Mouse (Mus musculus) forebrain, embryonic 15.5 days (tissue): ENCODE data around the gene Nup133. TPM values are rescaled to one million over a fixed set of nuclear protein-coding genes. Genes with fewer than 3 reads are reported as not detected.
"Not testable (repeated sequence)": the region's sequence is repeated elsewhere in the genome, so short reads cannot be mapped to it uniquely, and the experiment has no call there.

ENCODE experiments used
- ATAC-seq: fragments of 200-750 bp; cut with Nextera tagmentation; replicated peaks from 2 replicates; pipeline ENCODE4 v1.8.0; 2017; ENCODE audit warnings: mild to moderate bottlenecking, moderate TSS enrichment, moderate library complexity
- H3K27ac ChIP-seq: fragments of 300-500 bp; sonication (generic); replicated peaks from 2 replicates; pipeline ENCODE4 v1.5.1; 2015; ENCODE audit warnings: mild to moderate bottlenecking, inconsistent platforms
- H3K27me3 ChIP-seq: fragments of 300-500 bp; sonication (generic); 2 replicates; pipeline ENCODE4 v1.6.1; 2015; ENCODE audit warnings: inconsistent platforms
- H3K36me3 ChIP-seq: fragments of 300-500 bp; sonication (generic); 2 replicates; pipeline ENCODE4 v1.6.1; 2015; ENCODE audit warnings: mild to moderate bottlenecking, inconsistent platforms
- H3K4me1 ChIP-seq: fragments of 300-500 bp; sonication (generic); 2 replicates; pipeline ENCODE4 v1.6.1; 2015; ENCODE audit warnings: inconsistent platforms
- H3K4me2 ChIP-seq: fragments of 300-500 bp; sonication (generic); replicated peaks from 2 replicates; pipeline ENCODE4 v1.6.1; 2015; ENCODE audit warnings: mild to moderate bottlenecking, inconsistent platforms
- H3K4me3 ChIP-seq: fragments of 300-500 bp; sonication (generic); 2 replicates; pipeline ENCODE4 v1.5.1; 2015; ENCODE audit warnings: mild to moderate bottlenecking, inconsistent platforms
- H3K9ac ChIP-seq: fragments of 300-500 bp; sonication (generic); replicated peaks from 2 replicates; pipeline ENCODE4 v1.6.1; 2015; ENCODE audit warnings: mild to moderate bottlenecking, inconsistent platforms
- H3K9me3 ChIP-seq: fragments of 300-500 bp; sonication (generic); 2 replicates; pipeline ENCODE4 v1.6.1; 2016; ENCODE audit warnings: inconsistent platforms
- WGBS: fragments of 180-500 bp; shearing (Covaris S2); methylation state at CpG from one replicate; pipeline ENCODE4 v1.1.7; 2015; ENCODE audit warnings: mixed read lengths; 5-methylcytosine and 5-hydroxymethylcytosine counted together
- polyA plus RNA-seq: library from polyadenylated mRNA; unstranded; fragments of >200 nt; fragmentation: Nextera tagmentation; extraction: Ambion mirVana; gene quantifications from 2 replicates; pipeline ENCODE4 v1.2.1, GENCODE M21; 2015

Nup133 gene
- polyA plus RNA-seq, 1 experiment from 2014 or later, result 33.4 TPM

- H3K9ac ChIP-seq, result no peak overlapping the region
Observed at GRCm38 (mm10) chr8:123978926-123979325, 29.9 kb upstream of the Nup133 start.

DNA sequence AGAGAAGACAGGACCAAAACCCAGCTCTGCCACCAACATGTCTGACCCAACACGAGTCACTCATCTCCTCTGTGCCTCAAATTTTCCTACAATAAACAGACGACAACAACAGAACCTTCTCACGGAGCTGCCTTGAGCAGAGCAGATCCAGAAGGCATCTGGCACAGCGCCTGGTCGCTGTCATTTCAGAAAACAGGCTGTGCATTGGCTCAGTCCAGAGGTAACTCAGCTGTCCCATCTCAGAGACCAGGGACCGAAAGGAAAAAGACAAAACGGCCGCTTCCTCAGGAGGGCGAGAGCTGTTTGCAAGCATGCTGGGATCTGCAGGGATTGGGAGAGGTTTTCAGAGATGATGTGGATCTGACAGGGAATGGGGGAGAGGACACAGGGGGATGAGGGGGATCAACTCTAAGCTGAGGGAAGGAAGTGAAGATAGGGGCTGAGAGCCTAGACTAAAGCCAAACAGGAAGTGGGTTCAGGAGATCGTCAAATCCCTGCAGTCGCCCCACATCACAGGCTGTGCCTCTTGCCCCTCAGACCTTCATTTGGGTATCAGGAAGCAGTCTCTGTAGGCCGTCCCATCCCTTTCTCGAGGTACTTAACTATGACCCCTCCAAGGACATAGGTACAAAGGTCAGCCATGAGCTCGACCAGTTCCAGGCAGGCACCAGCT lies 29.2 kb upstream of the Nup133 start:
- no peak for ATAC-seq

More at GRCm38 (mm10) chr8:123978926-123979325, 29.9 kb upstream of the Nup133 start:
- Histone ChIP-seq H3K9me3 (no peaks in the 10 kb centered on the region), H3K36me3 (no peaks in the 10 kb centered on the region), H3K4me2 (no peak overlapping the region), H3K4me3 (no peak overlapping the region), H3K27ac (no peak overlapping the region), H3K27me3 (no peaks in the 10 kb centered on the region), H3K4me1 (peaks cover 27% of the 10 kb centered on the region)
- 87% methylated on average over 8 of the region's 8 CpGs for WGBS
- ATAC-seq, result no peak

GRCm38 (mm10) chr8:123977499-123977898 lies 28.4 kb upstream of the Nup133 start:
- no peak overlapping the region for H3K27ac ChIP-seq
- H3K36me3 ChIP-seq, result no peaks in the 10 kb centered on the region
- 80% methylated on average over 4 of the region's 4 CpGs for WGBS
- peaks cover 23% of the 10 kb centered on the region for H3K4me1 ChIP-seq
- no peak overlapping the region for H3K4me2 ChIP-seq
- H3K9me3 ChIP-seq, result no peaks in the 10 kb centered on the region
- no peak overlapping the region for H3K4me3 ChIP-seq
- no peak for ATAC-seq
- no peaks in the 10 kb centered on the region for H3K27me3 ChIP-seq
- no peak overlapping the region for H3K9ac ChIP-seq

More for the DNA sequence above, 29.2 kb upstream of the Nup133 start:
- H3K4me2 ChIP-seq, result no peak overlapping the region
- 68% methylated on average over 14 of the region's 14 CpGs for WGBS
- no peaks in the 10 kb centered on the region for H3K9me3 ChIP-seq
- H3K9ac ChIP-seq, result no peak overlapping the region
- H3K27me3 ChIP-seq, result no peaks in the 10 kb centered on the region
- H3K36me3 ChIP-seq, result no peaks in the 10 kb centered on the region
- peaks cover 27% of the 10 kb centered on the region for H3K4me1 ChIP-seq
- no peak overlapping the region for H3K4me3 ChIP-seq
- no peak overlapping the region for H3K27ac ChIP-seq

DNA sequence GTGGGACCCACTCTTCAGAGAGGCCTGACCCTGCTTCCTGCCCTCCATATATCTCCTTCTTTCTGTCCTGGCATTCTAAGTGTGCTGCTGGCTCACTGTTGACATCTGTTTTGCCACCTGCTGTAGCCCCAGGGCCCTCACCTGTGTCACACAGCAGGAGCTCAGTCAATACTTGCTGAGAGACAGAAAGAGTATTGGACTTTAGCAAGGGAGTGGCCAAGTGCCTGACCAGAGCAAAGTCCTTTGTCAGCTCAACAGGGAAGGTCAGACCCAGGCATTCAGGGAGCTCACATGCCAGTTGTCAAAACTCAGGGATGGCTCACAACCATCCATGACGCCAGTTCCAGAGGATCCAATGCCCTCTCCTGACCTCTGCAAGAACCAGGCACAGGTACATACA lies 24.4 kb upstream of the Nup133 start:
- ATAC-seq, result no peak
- Histone ChIP-seq H3K4me1 (peaks cover 5% of the 10 kb centered on the region), H3K4me3 (no peak overlapping the region), H3K4me2 (no peak overlapping the region), H3K27ac (no peak overlapping the region), H3K9me3 (no peaks in the 10 kb centered on the region), H3K36me3 (no peaks in the 10 kb centered on the region), H3K9ac (no peak overlapping the region), H3K27me3 (no peaks in the 10 kb centered on the region)
- 94% methylated on average over 1 of the region's 1 CpGs for WGBS

DNA sequence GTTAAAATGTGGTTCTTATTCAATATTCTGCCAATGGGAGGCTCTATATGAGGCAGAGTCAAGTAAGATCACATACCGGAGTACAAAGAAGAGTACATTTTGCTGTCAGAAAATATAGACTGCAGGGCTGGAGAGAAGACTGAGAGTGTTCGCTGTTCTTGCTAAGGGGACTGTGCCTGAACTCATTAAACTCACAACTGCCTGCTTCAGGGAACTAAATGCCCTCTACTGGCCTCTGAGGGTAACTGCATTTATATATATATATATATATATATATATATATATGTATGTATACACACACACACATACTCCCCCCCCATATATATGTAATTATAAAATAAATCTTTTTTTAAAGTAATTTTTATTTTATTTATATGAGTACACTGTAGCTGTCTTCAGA lies 17.8 kb upstream of the Nup133 start:
- Histone ChIP-seq H3K9ac (no peak overlapping the region), H3K4me1 (no peaks in the 10 kb centered on the region), H3K9me3 (no peaks in the 10 kb centered on the region), H3K4me3 (no peak overlapping the region), H3K4me2 (no peak overlapping the region), H3K36me3 (peaks cover 15% of the 10 kb centered on the region; the same call in 1 of the 2 replicates), H3K27ac (no peak overlapping the region), H3K27me3 (no peaks in the 10 kb centered on the region)
- 76% methylated on average over 2 of the region's 2 CpGs for WGBS
- no peak for ATAC-seq

DNA sequence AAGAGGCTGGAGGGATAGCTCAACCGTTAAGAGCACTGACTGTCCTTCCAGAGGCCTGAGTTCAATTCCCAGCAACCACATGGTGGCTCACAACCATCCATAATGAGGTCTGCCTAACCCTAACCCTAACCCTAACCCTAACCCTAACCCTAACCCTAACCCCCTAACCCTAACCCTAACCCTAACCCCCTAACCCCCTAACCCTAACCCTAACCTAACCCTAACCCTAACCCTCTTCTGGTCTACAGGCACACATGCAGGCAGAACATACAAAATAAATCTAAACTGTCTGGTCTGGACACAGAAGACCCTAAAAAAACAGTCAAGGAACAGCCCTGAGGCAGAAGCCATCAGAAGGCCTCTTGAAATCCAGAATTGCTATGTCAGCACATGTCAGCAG lies 12.3 kb upstream of the Nup133 start:
- Histone ChIP-seq H3K27me3 (no peaks in the 10 kb centered on the region), H3K9me3 (no peaks in the 10 kb centered on the region), H3K4me2 (no peak overlapping the region), H3K27ac (no peak overlapping the region), H3K9ac (no peak overlapping the region), H3K36me3 (peaks cover 27% of the 10 kb centered on the region; the same call in 1 of the 2 replicates), H3K4me1 (no peaks in the 10 kb centered on the region), H3K4me3 (no peak overlapping the region)
- WGBS, result 68% methylated on average over 1 of the region's 1 CpGs
- ATAC-seq, result no peak

GRCm38 (mm10) chr8:123960556-123960955 lies 11.5 kb upstream of the Nup133 start:
- H3K36me3 ChIP-seq, result peaks cover 27% of the 10 kb centered on the region; the same call in 1 of the 2 replicates
- not testable (repeated sequence) for H3K4me2 ChIP-seq, H3K27ac ChIP-seq, H3K9me3 ChIP-seq, H3K9ac ChIP-seq, ATAC-seq, H3K4me3 ChIP-seq, H3K27me3 ChIP-seq, H3K4me1 ChIP-seq
- WGBS, result 62% methylated on average over 5 of the region's 5 CpGs

DNA sequence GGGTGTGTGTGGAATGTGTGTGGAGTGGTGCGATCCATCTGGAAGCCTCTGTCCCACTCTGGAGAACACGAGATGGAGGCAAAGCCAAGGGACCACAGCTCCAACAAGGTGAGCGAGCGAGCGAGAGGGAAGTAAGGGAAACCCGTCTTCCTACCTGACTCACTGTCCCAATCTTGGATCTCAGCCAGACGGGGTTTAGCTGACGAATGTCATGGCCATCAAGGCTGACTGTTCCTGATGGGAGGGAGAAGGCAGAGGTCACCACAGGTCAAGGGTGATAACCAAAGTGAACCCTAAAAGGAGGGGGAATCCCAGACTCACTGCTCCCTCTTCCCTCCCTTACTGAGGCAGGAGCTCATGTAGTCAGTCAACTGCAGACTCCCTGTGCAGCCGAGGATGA lies 11.0 kb upstream of the Nup133 start:
- Histone ChIP-seq H3K4me1 (no peaks in the 10 kb centered on the region), H3K9ac (no peak overlapping the region), H3K4me3 (no peak overlapping the region), H3K9me3 (no peaks in the 10 kb centered on the region), H3K27ac (no peak overlapping the region), H3K27me3 (no peaks in the 10 kb centered on the region), H3K36me3 (peaks cover 27% of the 10 kb centered on the region; the same call in 1 of the 2 replicates), H3K4me2 (no peak overlapping the region)
- 88% methylated on average over 9 of the region's 9 CpGs for whole genome bisulfite sequencing
- ATAC-seq, result no peak

DNA sequence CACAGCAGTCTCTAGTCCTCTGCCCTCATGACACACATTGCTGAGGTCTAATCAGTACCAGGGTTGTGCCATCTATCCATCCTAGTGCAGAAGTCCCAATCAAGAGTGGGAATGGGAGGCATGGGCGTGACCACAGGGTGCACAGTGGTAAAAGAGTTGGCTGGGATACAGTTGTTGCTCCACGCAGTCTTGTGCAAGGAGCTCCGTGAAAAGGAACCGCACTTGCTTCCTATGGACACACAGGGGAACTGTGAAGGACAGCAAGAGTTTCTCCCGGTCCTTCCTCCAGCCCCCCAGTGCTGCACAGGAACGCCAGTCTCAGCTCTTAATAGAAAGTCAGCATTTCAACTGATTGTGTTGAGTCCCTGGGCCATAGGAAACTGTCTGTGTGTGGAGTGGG lies 10.4 kb upstream of the Nup133 start:
- H3K27me3 ChIP-seq, result no peaks in the 10 kb centered on the region
- no peak overlapping the region for H3K9ac ChIP-seq
- H3K4me3 ChIP-seq, result no peak overlapping the region
- ATAC-seq, result no peak
- 94% methylated on average over 6 of the region's 6 CpGs for WGBS
- H3K27ac ChIP-seq, result no peak overlapping the region
- no peak overlapping the region for H3K4me2 ChIP-seq
- no peaks in the 10 kb centered on the region for H3K4me1 ChIP-seq
- no peaks in the 10 kb centered on the region for H3K9me3 ChIP-seq
- H3K36me3 ChIP-seq, result peaks cover 22% of the 10 kb centered on the region; the same call in 1 of the 2 replicates

- Histone ChIP-seq H3K4me3 (no peak overlapping the region), H3K4me1 (no peaks in the 10 kb centered on the region), H3K27me3 (no peaks in the 10 kb centered on the region), H3K9ac (no peak overlapping the region), H3K4me2 (no peak overlapping the region), H3K36me3 (peaks cover 25% of the 10 kb centered on the region; the same call in 1 of the 2 replicates), H3K27ac (no peak overlapping the region), H3K9me3 (no peaks in the 10 kb centered on the region)
- WGBS, result 77% methylated on average over 17 of the region's 17 CpGs
- ATAC-seq, result no peak
Observed at GRCm38 (mm10) chr8:123958130-123958529, 9.1 kb upstream of the Nup133 start.

DNA sequence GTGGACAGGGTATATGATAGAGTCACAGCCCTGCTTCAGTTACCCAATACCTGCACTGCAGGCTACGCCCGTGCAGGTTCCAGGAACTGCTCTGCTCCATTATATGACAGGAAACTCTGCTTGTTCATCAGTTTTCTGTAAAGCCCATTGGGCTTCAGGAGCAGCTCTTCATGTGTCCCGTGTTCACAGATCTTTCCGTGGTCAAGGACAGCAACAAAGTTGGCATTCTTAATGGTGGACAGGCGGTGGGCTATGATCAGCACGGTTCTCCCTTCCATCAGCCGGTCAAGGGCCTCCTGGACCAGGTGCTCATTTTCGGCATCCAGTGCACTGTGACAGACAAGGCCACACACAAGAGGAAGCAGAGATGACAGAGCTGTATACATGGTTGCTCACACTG lies 5.2 kb upstream of the Nup133 start:
- H3K27me3 ChIP-seq, result no peaks in the 10 kb centered on the region
- H3K4me1 ChIP-seq, result peaks cover 8% of the 10 kb centered on the region
- no peak overlapping the region for H3K27ac ChIP-seq
- no peak for ATAC-seq
- peaks cover 17% of the 10 kb centered on the region; the same call in 1 of the 2 replicates for H3K36me3 ChIP-seq
- H3K4me2 ChIP-seq, result no peak overlapping the region
- WGBS, result 90% methylated on average over 8 of the region's 8 CpGs
- no peak overlapping the region for H3K9ac ChIP-seq
- H3K9me3 ChIP-seq, result no peaks in the 10 kb centered on the region
- no peak overlapping the region for H3K4me3 ChIP-seq

GRCm38 (mm10) chr8:123953686-123954085 lies 4.6 kb upstream of the Nup133 start:
- no peaks in the 10 kb centered on the region for H3K9me3 ChIP-seq
- H3K27ac ChIP-seq, result no peak overlapping the region
- peaks cover 14% of the 10 kb centered on the region; the same call in 1 of the 2 replicates for H3K36me3 ChIP-seq
- WGBS, result 88% methylated on average over 8 of the region's 8 CpGs
- H3K4me2 ChIP-seq, result no peak overlapping the region
- no peaks in the 10 kb centered on the region for H3K27me3 ChIP-seq
- H3K4me3 ChIP-seq, result no peak overlapping the region
- no peak for ATAC-seq
- H3K9ac ChIP-seq, result no peak overlapping the region
- peaks cover 8% of the 10 kb centered on the region for H3K4me1 ChIP-seq
